Mouse (Mus musculus) c-Kit-positive CD71-positive TER-119-negative erythroid progenitor cells, embryonic 14.5 days (primary cell): ENCODE results near the gene Skap2.
A peak's percentile ranks its signal among the peaks of the same experiment; 100 is the strongest.

Experiments used
- DNase-seq: peaks from one replicate; pipeline ENCODE4 v3.0.0-alpha.2; 2013; ENCODE audit warnings: low read depth

Gene Skap2

DNA sequence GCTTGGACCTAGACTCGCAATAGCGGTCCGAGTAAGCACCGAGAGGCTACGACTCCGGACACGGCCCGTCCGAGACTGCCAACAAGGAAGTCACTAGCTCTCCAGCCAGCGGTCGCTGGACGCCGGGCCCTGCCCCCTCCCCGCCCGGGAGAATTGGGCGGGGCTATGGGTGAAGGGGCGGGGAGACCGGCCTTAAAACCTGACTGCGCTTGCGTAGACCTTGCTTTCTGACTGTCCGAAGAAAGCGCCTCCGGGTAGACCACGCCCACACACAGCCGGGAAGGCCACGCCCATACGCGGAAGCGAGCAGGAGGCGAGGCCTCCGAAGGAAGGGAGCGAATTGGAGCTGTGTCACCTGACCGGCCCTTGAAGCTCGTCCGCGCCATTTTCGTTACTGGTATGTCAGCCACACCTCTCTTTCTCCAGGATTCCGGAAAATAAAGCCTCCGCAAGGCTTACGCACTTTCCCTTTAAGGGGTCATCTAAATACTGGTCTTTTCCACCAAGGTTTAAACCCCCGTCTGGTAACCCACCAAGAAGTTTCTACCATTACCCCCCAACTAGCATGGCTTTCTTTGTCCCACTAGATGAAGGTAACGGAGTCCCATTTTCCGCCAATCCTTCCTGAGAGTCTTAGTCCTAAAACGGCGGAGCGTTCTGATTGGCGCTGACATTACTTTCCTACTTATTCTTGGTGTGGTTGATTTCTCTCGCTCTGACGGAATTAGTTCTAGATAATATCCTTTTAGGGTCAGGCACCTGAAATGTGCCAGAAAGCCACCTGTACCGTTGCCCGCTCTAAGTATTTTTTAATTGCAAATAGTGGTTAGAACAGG lies at the start of gene Skap2:
TSS of gene Skap2 (minus strand) at position 141 of the 836 bp plus-strand sequence.
- DNase-seq, result peak; percentile 94

DNA sequence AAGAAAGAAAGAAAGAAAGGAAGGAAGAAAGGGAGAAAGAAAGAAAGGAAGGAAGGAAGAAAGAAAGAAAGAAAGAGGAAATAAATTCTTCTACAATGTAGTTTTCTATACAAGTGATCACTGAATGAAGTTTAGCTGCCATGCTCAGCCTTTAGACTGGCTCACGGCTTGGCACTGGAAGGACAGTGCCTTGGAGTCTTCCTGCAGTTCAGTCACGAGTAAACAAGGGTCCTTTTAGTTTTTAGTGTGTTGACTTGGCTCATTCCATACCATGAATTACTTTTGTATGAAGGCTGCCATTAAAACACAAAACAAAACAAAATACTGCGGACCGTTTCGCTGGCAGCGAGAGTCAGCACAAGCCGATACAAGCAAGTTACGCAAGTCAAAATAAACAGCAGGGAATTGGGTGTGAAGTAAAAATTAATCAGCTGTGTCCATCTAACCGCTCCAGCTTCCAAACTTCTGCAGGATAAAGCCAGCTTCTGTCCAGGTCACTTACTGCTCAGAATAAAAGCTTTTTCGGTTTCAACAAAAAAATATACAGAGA lies 46.6 kb upstream of the Skap2 start:
- no peak for DNase-seq

- no peak for DNase-seq
Measured at GRCm38 (mm10) chr6:52058120-52058519, 45.8 kb upstream of the Skap2 start.

DNA sequence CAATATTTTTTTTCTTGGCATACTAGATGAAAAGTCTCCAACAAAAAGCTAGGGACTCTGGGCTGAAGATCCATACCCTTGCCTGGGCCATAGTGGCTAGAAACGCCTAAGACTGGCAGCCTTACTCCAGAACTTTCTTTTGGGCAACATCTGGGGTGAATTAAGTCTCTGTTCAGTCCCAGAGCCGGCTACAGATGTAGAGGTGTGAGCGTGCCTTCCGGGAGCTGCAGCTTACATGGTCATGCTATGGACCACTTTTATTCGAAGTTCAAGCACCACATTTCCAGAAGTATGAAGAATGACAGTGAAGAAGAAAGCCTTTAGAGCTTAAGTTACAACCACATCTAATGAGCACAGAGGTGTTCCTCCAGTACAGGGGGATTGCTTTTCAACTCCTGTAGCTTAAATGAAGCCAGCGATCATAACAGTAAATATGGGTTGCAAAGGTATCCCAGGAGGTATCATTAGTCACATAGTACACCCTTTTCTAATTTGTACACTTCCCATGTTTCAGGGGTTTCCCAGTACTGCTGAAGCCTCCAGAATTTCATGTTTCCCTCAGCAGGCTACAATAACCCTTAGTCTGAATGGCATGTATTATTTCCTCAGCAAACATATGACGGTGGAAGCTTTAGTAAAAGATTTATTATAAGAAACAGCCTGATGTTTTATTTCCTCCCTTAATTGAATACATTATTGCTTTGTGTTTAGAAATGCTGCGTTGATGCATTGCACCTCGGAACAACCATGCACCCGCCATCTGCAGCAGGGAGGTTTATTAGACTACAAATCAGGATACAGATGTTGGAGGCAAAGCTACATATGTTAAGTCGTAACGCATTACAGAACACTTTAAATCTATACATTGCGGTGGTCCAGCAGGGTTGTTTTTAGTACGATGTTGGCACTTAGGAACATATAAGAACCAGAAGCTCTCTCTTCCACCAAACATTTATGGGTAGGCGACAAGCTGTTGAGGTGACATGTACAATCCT lies 41.5 kb upstream of the Skap2 start:
- DNase-seq, result no peak

GRCm38 (mm10) chr6:52050062-52050461 lies 37.7 kb upstream of the Skap2 start:
- DNase-seq, result no peak

DNA sequence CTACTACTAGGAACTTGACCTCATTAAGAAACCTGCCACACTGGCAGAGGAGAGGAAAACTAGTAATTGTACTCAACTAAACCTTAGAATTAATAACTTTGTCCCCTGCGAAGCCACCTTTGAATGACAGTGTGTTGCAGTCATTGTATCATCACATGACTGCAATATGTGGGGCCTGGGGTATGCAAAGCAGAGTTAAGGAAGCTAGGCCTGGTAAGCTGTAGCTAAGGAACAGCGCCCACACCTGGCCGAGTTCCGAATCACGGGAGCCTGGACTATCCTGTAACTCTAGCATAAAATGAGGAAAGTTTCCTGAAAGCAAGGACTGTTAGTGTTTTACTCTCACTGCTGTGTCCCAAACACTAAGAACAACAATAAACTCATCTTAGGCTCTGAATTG lies 33.2 kb upstream of the Skap2 start:
- no peak for DNase-seq

- DNase-seq, result no peak
Measured at GRCm38 (mm10) chr6:52036077-52036476, 23.7 kb upstream of the Skap2 start.

DNA sequence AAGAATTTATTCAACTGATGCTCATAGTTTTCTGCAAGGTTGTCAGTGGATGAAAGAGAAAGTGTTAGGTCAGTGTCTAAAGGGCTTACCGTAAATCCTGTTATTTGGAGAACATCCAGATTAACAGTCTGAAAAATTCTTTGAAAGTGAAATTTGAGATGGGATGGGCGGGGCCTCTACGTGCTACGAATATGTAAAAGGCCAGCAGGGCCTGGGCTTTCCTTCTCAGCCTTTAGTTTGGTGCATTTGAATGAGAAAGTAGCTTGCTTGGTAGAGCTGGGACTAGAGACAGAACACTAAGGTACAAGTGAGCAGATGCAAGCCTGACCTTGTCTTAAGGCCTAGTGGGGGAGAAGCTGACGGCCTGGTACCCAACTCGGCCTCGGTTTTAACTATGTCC lies 18.8 kb upstream of the Skap2 start:
- DNase-seq, result no peak

GRCm38 (mm10) chr6:52028131-52028530 lies 15.8 kb upstream of the Skap2 start:
- DNase-seq, result no peak

DNA sequence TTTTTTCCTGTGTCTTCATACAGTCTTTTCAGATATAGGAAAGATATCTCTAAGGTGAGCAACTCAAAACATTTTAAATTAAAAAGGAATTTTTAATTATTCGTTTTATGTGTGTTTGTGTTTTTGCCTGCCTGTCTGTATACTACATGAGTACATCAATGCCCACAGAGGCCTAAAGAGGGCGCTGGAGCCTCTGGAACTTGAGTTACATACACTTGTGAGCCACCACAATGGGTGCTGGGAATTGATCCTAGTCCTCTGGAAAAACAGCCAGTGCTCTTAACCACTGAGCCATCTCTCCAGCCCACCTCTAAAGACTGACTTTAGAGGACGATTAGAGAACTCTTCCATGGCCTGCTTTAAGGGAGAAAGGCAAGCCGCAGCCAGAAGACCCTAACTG lies 14.8 kb upstream of the Skap2 start:
- no peak for DNase-seq

GRCm38 (mm10) chr6:52026281-52026680 lies 13.9 kb upstream of the Skap2 start:
- DNase-seq, result no peak

GRCm38 (mm10) chr6:52024730-52025129 lies 12.4 kb upstream of the Skap2 start:
- no peak for DNase-seq

- no peak for DNase-seq
Measured at GRCm38 (mm10) chr6:52022363-52022762, 10.0 kb upstream of the Skap2 start.

DNA sequence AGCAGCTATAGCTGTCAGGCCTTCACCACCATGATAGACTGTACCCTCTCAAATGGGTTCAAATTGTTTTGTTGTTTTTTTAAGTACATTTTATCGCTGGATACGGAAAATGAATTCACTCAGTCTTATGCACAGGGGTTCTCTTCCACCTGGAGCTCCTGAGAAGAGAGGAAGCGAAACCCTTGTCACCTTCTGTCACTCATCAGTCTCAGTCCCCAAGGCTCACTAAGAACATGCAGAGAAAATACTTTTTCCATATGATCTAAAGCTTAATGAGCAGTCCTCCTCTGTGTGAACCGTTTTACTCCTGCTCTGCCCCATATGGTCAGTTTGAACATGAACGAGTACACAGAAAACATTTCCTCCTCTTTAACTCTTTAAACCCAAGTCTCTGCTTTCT lies 7.9 kb upstream of the Skap2 start:
- DNase-seq, result no peak

DNA sequence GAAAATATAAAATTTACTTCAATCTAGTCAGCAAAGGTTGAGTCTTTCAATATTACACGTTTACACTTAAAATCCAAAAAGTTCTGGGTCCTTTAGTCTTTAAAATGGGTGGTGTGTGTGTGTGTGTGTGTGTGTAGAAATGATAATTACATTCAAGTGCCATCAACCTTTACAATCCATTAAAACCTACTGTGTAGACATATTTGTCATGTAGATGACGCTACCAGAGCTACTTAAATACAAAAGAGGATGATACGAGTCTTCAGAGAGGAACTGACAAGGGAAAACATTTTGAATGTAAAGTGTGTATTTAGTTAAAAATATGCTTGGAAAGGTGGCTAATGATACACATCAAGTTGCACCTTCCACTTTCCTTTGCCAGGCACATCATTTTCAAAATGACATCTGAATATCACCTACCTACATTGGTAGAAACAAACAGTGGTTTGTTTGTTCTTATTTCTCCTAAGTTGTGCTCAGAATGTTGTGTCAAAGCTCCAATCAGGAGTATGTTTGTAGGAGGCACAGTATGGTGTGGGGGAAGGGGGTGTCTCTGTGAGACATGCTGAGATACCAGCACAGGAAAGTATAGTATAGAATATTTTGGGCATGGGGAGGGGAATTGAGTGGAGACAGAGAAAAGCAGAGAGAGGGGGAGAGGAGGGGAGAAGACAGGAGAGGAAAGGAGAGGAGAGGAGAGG lies 1.0 kb upstream of the Skap2 start:
- DNase-seq, result no peak

- DNase-seq, result no peak
Measured at GRCm38 (mm10) chr6:52011559-52012408, 565 bp downstream of the Skap2 start.

GRCm38 (mm10) chr6:52009385-52009784 lies 3.0 kb downstream of the Skap2 start:
- no peak for DNase-seq

GRCm38 (mm10) chr6:52008757-52009156 lies 3.6 kb downstream of the Skap2 start:
- DNase-seq, result no peak

GRCm38 (mm10) chr6:52006649-52007218 lies 5.6 kb downstream of the Skap2 start:
- DNase-seq, result no peak

DNA sequence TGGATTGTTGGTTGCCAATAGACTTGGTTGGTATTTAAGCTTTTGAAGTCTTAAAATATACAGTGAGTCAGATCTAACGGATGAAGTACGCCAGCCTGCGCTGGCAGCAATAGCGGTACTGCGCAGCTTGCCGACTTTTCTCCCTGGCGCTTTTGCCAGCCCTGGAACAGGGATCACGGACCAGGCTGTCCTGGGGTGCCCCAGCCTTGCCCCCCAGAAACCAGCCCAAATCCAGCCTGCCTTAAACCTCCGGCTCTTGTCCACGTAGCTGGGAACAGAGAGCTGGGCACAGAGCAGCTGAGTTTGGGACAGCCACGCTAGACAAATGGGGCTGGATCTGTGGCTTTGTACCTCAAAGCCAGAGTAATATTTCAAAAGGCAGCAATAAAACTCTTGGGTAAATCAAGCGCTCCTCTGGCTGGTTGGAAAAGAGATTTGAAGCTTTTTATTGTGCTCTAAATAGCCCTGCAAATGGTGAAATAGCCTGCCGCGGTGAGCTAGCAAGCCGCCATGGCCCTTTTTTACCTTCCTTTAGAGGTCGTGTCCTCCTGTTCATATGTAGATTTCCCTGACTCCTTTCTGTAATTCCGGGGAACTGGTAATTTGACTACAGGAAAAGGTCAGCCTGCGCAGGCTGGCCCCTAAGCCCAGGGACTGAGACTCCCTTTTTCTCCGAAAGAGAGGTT lies 6.2 kb downstream of the Skap2 start:
- DNase-seq, result no peak
